Mouse (Mus musculus) yolk sac, embryonic 10.5 days (tissue): ENCODE measurements around the gene Tiam1.
A peak's percentile ranks its signal among the peaks of the same experiment; 100 is the strongest.

Source experiments
- DNase-seq: peaks from one replicate; pipeline ENCODE4 v3.0.0-alpha.2; 2017; ENCODE audit warnings: low spot score

Tiam1 gene

GRCm38 (mm10) chr16:89877206-89877605, 266.4 kb downstream of the Tiam1 start:
- DNase-seq = no peak

DNA sequence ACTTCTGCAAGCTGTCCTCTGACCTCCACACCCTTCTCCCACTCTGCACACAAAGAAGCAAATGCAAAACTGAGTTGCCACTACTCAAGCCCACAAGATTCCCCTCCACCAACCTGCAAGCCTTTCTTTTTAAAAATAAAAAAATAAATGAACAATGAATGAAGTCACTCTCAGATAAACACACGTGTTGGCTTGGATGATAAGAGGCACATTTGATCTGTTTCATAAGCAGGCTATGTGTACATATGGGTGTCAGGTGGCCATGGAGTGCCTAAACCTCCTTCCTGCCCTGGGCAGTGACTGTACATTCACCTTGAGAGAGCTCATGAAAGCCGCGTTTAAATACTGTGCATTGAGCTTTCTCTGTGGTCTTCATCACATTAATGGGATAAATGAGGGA, 267.5 kb downstream of the Tiam1 start:
- DNase-seq = no peak

GRCm38 (mm10) chr16:89874012-89874704, 269.4 kb downstream of the Tiam1 start:
- no peak for DNase-seq

DNA sequence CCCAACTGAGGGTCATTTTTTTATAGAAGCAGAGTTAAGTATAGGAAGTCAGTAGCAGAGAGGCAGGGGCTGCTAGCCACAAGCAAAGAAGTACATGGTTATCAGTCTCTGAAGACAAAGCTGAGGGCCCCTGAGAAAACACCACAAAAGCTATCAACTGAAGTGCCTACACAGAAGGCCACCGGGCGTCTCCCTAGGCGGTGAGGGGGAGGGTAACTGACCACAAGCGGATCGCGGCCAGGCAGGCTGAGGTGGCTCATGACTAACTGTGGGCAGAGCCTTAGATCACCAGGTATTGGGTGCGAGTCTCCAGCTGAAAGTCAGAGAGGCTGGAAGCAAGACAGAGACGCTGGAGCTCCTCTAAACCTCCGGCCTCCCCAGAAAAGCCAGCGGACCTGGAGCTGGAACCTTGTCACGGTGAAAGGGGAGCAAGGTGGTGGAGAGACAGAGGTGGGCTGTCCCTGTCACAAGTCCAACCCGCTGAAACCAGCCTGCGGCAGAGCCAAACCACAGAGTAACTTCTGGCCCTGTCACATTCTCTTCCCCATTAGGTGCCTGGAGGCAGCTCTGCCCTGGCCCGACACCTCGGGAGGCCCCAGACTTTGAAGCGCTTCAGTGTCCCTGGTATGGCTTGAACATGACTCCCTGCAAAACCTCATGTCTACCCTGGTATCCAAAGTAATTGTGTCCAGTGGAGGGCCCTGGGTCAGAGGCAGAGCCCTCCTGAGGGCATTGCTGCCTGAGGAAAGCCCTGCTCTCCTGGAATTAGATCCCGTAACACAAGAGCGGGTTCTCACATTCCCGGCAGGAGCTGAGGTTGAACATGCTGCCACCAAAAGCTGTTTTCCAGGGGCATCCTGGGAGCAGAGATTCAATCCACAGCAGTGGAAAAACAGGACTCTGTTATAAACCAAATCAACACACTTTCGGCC, 271.3 kb downstream of the Tiam1 start:
- no peak for DNase-seq

- no peak for DNase-seq
Measured at GRCm38 (mm10) chr16:89871382-89871781, 272.2 kb downstream of the Tiam1 start.

- no peak for DNase-seq
Measured at GRCm38 (mm10) chr16:89870059-89870458, 273.5 kb downstream of the Tiam1 start.

GRCm38 (mm10) chr16:89868502-89868901, 275.1 kb downstream of the Tiam1 start:
- DNase-seq = no peak

DNA sequence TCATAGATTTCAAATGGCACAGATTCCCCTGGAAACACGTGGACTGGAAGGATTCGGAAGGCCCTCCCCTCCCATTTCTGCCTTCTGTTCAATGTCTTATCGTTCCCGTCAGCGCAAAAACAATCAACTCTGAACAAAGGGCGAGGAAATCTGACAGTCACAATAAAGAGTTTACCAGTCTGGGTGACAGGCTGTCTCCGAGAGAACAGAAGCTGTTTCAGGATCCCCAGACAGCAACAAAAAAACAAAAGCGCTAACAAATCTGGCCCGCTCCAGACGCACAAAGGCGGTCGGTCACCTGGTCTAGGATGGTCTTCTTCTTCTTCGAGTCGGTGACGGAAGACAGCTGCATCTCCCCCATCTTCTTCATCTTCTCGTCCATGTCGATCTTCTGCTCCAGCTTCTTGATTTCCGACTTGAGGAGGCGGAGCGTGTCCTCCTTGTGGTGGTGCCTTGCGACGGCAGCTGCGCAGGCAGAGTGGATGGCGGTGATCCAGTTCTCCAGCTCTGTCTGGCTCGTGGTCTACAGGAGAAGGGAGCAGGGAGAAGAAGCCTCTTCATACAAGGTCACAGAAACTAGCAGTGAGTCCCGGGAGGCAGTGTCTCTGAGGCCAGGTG, 276.2 kb downstream of the Tiam1 start:
- DNase-seq = no peak

DNA sequence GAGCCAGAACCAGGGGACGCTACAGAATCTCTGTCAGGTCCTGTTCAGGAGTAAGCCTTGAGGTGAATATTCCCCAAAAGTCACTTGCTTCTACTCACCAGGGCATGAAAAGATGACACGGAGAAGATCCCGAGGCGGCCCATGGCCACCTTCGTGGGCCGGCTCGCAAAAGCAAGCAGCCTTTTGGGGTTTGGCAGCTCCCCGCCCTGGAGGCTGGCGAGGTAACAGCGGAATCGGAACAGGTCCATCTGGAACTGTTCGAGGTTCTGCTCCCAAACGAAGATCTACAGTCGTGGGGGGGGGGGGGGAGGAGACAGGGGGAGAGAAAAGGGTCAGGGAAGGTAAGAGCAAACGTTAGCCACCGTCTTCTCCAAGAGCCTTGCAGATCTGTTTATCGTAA, 278.4 kb downstream of the Tiam1 start:
- no peak for DNase-seq

DNA sequence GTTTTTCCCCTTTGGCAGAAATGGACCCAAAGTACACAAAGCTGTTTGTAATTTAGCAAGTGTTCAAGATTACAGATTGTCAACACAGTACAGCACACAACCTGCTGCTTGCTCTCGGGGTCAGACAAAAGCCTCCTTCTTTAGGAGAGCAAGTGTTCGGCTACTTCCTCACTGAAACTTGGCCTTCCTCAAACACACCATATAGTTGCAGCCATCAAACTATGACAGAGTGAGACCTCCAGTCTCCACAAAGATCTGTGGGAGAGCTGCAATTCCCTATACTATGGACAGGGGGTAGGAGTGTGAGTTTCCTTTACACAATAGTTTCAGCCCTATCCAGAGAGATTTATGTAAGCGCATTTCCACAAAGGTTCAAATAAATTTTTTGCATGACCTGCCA, 278.9 kb downstream of the Tiam1 start:
- DNase-seq = no peak

- DNase-seq = peak; percentile 10
Measured at GRCm38 (mm10) chr16:89863264-89863663, 280.3 kb downstream of the Tiam1 start.

- DNase-seq = no peak
Measured at GRCm38 (mm10) chr16:89861531-89861930, 282.0 kb downstream of the Tiam1 start.

DNA sequence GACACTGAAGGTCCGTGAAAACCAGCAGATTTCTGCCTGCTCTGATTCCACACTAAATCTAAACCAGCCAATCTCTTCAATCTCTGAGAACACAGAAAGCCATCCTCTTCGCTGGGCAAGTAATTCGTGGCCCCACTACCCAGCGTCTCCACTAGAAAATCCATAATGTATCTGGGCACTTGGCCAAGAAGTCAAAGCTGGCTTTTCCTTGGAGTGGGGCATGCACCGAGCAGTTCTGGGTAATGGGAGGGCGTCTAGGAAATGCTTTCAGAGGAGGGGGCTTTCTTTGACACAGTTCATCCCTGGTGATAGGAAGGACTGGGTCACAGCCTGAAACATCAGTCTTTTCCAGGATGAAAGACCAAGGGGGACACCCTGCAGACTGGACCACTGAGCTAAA, 282.9 kb downstream of the Tiam1 start:
- no peak for DNase-seq

DNA sequence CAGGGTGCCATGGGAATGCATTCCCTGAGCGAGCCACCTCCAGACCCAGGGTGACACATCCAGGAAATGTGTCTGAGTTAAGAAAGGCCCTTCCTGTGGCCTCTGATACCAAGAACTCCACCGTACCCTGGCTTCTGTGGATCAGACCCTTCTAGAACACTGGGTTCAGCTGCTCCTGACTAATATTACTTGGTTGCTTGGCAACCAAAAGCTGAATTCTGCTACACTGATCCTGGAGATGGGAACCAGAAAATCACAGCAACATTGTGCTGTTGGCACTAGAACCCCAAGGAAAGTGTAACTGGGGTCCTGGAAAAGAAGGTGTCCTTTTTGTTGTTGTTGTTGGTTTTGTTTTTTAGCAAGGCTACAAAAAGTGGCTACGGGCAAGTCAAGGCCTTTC, 285.9 kb downstream of the Tiam1 start:
- DNase-seq = no peak

GRCm38 (mm10) chr16:89854731-89855130, 288.8 kb downstream of the Tiam1 start:
- DNase-seq = no peak

DNA sequence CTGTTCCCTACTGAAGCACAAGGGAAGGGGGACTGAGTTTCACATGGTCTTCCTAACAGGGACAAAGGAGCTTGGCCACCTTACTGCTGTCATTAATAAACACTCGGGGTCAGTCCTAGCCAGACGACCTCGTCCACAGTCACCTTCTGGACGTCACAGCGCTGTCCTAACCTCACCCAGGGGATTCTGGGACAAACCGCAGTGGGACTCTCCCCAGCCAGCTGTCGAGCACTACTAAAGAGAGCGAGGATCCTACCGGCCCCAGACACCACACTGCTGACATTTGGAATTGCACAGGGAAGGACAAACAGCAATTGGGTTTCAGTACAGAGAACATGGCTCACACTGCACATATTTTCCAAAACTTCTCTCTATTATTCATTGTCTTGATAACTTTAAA, 292.2 kb downstream of the Tiam1 start:
- DNase-seq = no peak

DNA sequence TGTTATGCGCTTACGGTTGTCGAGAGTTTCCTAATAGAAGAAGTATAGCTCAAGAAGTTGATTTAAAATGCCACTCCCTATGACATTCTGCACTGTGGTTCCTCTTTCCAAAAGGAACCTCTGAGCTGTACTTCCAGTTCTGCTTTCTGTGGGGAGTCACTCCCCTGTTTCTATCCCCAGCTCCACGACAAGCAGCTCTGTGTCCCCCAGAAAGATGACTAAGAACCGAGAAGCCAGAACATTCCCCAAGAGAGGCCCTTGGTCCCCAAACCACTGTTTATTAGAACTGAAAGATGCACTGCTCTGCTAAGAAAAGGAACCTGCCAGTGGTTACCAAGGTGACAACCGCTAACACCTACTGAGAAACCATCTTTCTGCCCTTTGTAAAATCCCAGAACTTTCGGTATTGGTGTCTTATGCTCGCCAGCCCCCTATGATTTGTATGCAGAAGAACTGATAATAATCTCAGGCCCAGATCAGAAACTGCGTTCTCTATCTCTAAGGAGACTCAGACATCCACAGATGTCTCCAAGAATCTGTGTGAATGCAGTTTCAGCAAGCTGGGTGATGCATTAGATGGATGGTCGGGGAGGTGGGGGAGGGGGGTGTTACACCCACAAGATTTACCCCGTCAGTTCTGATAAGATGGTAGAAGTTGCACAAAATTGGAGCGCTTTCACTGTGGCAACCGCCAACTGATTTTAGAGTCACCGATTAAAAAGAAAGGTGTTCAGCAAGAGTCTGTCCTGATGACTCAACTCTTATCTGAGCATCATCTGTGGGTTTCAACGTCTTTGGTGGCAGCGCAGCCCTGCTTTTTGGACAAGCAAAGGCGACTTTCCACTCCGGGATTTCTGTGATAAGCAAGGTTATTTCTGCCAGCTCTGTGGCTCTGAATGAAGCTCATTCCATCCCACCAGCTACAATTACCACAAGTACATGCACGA, 294.6 kb downstream of the Tiam1 start:
- DNase-seq = no peak

DNA sequence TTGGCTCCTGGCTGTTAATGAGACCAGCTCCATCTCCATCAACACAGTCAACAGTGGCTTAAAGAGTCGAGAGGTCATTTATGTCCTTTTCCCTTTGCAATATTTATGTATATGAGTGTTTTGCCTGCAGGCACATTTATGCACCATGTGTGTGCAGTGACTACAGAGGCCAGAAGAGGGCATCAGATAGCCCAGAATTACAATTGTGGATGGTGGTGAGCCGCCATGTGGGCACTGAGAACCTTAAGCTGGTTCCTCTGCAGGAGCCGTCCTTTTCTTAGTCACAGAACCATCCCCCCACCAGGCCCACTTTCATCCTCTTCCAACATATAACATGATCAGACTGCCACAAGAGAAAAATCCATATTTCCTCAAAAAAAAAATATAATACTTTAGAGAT, 295.4 kb downstream of the Tiam1 start:
- no peak for DNase-seq

GRCm38 (mm10) chr16:89845461-89845860, 298.1 kb downstream of the Tiam1 start:
- no peak for DNase-seq

DNA sequence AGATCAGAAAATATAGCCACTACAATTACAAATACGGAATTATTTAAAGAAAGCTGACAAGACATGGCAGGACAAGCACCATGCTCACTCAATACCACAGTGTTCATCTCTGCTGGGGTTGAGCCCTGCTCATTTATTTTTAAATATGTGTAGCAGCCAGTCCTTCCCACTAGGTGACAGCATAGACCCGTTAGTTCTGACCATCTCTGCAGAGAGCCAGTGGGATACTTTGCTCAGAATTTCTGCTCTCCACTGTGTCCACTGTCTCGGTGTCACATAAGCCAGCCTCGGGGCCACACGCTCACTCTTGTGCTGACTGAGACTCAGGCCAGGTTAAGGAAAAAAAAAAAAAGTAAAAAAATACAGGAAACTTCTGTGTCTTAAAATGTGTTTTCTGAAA, 299.0 kb downstream of the Tiam1 start:
- no peak for DNase-seq

DNA sequence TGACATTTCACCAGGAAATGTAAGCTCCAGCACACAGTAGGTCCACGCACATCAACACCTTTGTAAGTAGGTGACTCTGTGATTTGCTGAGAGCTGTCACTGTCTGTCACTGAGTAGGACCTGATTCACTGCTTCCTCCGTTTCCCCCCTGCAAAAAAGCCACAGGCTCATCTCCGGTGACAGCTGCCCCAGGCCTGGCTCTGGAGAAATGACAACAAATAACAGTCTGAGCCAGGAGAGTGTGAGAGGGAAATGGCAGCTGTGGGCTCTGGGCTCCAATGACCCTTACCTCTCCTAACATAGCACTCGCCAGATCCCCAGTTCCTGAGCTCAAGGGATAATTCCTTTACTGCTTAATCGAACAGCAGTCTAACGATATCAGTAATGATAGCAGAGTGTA, 301.7 kb downstream of the Tiam1 start:
- DNase-seq = no peak

GRCm38 (mm10) chr16:89840361-89840760, 303.2 kb downstream of the Tiam1 start:
- DNase-seq = no peak
